Mouse (Mus musculus) neural tube, embryonic 11.5 days (tissue): Measurements from ENCODE around the gene Pgam5. TPM values are rescaled to one million over a fixed set of nuclear protein-coding genes. Genes with fewer than 3 reads are reported as not detected.

Source experiments
- ATAC-seq: fragments of 200-750 bp; cut with Nextera tagmentation; 2 replicates; pipeline ENCODE4 v1.8.0; 2017; ENCODE audit warnings: moderate number of reproducible peaks, mild to moderate bottlenecking, moderate TSS enrichment, moderate library complexity; ENCODE audit not compliant: insufficient read depth, low FRiP score, low TSS enrichment
- DNase-seq: peaks from one replicate; pipeline ENCODE4 v3.0.0-alpha.2; 2015; ENCODE audit warnings: low spot score
- H3K27ac ChIP-seq: fragments of 300-500 bp; sonication (generic); 2 replicates; pipeline ENCODE4 v1.5.1; 2014; ENCODE audit warnings: low read depth, mild to moderate bottlenecking, low read length
- H3K27me3 ChIP-seq: fragments of 300-500 bp; sonication (generic); 2 replicates; pipeline ENCODE4 v1.6.1; 2014; ENCODE audit warnings: mild to moderate bottlenecking, low read length, mixed read lengths; ENCODE audit not compliant: control insufficient read depth, insufficient read depth
- H3K36me3 ChIP-seq: fragments of 300-500 bp; sonication (generic); 2 replicates; pipeline ENCODE4 v1.6.1; 2014; ENCODE audit warnings: mild to moderate bottlenecking, low read length, moderate library complexity, mixed read lengths; ENCODE audit not compliant: control insufficient read depth, insufficient read depth
- H3K4me1 ChIP-seq: fragments of 300-500 bp; sonication (generic); 2 replicates; pipeline ENCODE4 v1.6.1; 2014; ENCODE audit warnings: low read length, mixed read lengths; ENCODE audit not compliant: control insufficient read depth, insufficient read depth
- H3K4me2 ChIP-seq: fragments of 300-500 bp; sonication (generic); 2 replicates; pipeline ENCODE4 v1.6.1; 2014; ENCODE audit warnings: low read depth, mild to moderate bottlenecking, moderate library complexity
- H3K4me3 ChIP-seq: fragments of 300-500 bp; sonication (generic); 2 replicates; pipeline ENCODE4 v1.5.1; 2014; ENCODE audit warnings: low read depth, low read length
- H3K9ac ChIP-seq: fragments of 300-500 bp; sonication (generic); 2 replicates; pipeline ENCODE4 v1.6.1; 2014; ENCODE audit warnings: mild to moderate bottlenecking, low read length
- H3K9me3 ChIP-seq: fragments of 300-500 bp; sonication (generic); 2 replicates; pipeline ENCODE4 v1.6.1; 2016; ENCODE audit warnings: low read length; ENCODE audit not compliant: control insufficient read depth
- WGBS: fragments of 180-500 bp; shearing (Covaris S2); extraction: QIAGEN DNeasy Blood & Tissue Kit; methylation state at CpG from one replicate; pipeline ENCODE4 v1.1.7; 2014; 5-methylcytosine and 5-hydroxymethylcytosine counted together
- polyA plus RNA-seq: library from polyadenylated mRNA; unstranded; fragments of >200 nt; fragmentation: Nextera tagmentation; extraction: Ambion mirVana; gene quantifications from 2 replicates; pipeline ENCODE4 v1.2.1, GENCODE M21; 2014

The Pgam5 gene
- polyA plus RNA-seq, 1 experiment from 2014 or later = 106 TPM

DNA sequence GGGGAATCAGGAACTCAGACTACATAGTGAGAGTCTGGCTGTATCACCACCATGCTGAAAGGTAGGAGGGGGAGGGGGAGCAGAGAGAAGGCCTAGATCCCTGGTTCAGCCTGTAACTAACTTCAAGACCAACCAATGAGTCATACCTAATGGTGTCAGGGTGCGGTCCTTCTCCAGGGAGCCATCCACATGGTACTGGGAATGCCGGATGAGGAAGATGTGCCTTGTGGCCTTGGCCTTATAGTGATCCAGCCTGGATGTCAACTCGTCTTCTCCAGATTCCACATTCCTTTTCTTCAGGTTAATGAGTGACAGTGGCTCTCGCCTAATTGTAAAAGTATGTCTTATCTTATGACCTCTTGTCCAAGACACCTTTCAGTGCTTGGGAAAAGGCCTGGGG is 2.8 kb downstream of the Pgam5 start:
- H3K9ac ChIP-seq = no peak overlapping the region
- no peak overlapping the region for H3K4me2 ChIP-seq
- H3K36me3 ChIP-seq = peaks cover 12% of the 10 kb centered on the region
- H3K4me3 ChIP-seq = no peak overlapping the region
- H3K4me1 ChIP-seq = peaks cover 5% of the 10 kb centered on the region
- H3K27me3 ChIP-seq = no peaks in the 10 kb centered on the region
- no peak overlapping the region for H3K27ac ChIP-seq
- no peak for DNase-seq
- no peaks in the 10 kb centered on the region for H3K9me3 ChIP-seq
- WGBS = 91% methylated on average over 4 of the region's 4 CpGs
- no peak for ATAC-seq

DNA sequence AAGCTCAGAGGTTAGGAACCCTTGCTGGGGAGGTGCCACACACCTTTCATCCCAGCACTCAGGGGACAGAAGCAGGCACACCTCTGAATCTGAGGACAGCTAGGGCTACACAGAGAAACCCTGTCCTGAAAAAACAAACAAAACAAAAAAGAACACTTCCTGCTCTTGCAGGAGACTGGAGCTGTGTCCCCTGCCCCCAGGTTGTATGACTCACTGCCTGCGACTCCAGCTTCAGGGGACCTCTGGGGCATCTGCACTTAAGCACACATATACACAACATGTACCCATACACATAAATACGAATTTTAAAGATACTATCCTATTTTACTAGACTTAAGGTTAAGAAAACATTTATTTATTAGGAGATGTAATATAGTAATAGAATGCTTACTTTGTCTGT is 25.6 kb downstream of the Pgam5 start:
- Histone ChIP-seq H3K27ac (no peak overlapping the region), H3K4me2 (no peak overlapping the region), H3K36me3 (peaks cover 21% of the 10 kb centered on the region), H3K4me1 (no peaks in the 10 kb centered on the region), H3K9ac (no peak overlapping the region), H3K27me3 (no peaks in the 10 kb centered on the region), H3K9me3 (no peaks in the 10 kb centered on the region), H3K4me3 (no peak overlapping the region)
- ATAC-seq (no peak), DNase-seq (no peak)
- 87% methylated on average over 2 of the region's 2 CpGs for WGBS

DNA sequence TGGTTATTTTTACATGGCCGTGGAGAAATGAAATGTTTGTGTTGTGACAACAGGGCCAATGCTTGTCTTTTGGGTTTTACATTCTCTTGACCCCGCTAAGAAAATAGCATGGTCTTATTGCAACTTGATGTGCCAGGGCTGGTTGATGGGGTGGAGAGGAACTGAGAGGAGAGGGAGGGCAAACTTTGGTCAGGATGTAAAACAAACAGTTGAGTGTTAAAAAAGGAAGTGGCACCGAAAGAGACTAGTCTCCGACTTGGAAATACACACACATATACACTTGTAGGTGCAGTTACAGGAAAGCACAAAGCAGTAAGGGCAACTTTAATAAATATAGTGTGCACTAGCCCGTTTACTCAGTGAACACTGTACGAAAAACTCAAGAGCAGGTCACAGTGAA is 37.4 kb downstream of the Pgam5 start:
- Histone ChIP-seq H3K27ac (no peak overlapping the region), H3K4me3 (no peak overlapping the region), H3K27me3 (no peaks in the 10 kb centered on the region), H3K9me3 (no peaks in the 10 kb centered on the region), H3K4me2 (no peak overlapping the region), H3K4me1 (peaks cover 4% of the 10 kb centered on the region; the same call in 1 of the 2 replicates), H3K9ac (no peak overlapping the region), H3K36me3 (no peaks in the 10 kb centered on the region)
- WGBS = 94% methylated on average over 6 of the region's 6 CpGs
- ATAC-seq (no peak), DNase-seq (no peak)

DNA sequence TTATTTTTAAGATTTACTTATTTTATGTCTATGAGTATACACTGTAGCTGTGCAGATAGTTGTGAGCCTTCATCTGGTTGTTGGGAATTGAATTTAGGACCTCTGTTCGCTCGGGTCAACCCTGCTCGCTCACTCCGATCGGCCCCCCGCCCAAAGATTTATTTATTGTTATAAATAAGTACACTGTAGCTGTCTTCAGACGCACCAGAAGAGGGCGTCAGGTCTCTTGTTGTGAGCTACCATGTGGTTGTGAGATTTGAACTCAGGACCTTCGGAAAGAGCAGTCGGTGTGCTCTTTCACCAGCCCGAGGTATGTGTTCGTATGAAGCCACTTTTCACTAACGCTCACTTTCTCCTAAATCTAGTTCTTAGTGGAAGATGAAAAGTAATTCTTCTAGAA is 38.1 kb downstream of the Pgam5 start:
- DNase-seq (peak; percentile 17), ATAC-seq (no peak)
- Histone ChIP-seq H3K36me3 (no peaks in the 10 kb centered on the region), H3K4me3 (peak overlapping the region; percentile 93), H3K27ac (no peak overlapping the region; the same call in 1 of the 2 replicates), H3K9ac (peak overlapping the region; percentile 92), H3K9me3 (no peaks in the 10 kb centered on the region), H3K4me2 (peak overlapping the region; percentile 70), H3K27me3 (no peaks in the 10 kb centered on the region), H3K4me1 (peaks cover 4% of the 10 kb centered on the region; the same call in 1 of the 2 replicates)
- 49% methylated on average over 13 of the region's 13 CpGs for WGBS

DNA sequence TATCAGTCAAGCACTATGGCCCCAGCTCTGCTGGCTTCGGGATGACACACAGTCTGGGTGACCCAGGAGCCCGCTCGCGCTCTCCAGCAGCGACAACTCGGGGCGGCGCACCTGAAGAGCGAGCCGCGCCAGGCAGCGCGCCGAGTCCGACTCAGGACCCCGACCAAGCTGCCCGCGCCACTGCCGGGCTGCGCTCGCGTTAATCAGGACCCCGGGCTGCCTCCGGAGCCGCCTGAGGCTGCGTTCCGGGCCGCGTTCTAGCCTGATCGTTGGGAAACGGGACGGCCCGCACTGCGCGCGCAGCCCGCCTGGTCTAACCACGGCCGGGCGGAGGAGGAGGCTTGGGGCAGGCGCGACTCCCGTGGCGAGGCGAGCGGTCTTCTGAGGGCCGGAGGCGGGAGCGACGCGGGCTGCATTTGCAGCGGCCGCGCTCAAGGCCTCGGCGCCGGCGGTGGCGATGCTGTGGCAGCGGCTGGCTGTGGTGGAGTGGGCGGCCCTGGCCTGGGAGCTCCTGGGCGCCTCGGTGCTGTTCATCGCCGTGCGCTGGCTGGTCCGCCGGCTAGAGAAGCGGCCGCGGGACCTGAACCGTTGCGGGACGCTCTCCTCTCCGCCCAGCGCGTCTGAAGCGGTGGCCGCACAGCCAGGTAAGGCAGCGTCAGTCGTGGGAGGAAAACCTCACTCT is 38.8 kb downstream of the Pgam5 start, which contains the start of gene Ankle2:
Gene Ankle2, plus strand, starts transcription at position 225 of the 682 bp plus-strand sequence.
- Histone ChIP-seq H3K27ac (peak within 1 kb of the TSS; percentile 87), H3K27me3 (no peaks in the 10 kb centered on the region), H3K9ac (peak within 1 kb of the TSS; percentile 92), H3K4me1 (peaks cover 4% of the 10 kb centered on the region; the same call in 1 of the 2 replicates), H3K4me3 (peak within 1 kb of the TSS; percentile 93), H3K4me2 (peak within 1 kb of the TSS; percentile 70), H3K9me3 (no peaks in the 10 kb centered on the region), H3K36me3 (no peaks in the 10 kb centered on the region)
- peak; percentile 95 for DNase-seq
- 0% methylated on average over 76 of the region's 81 CpGs for WGBS
- ATAC-seq = peak; percentile 96

DNA sequence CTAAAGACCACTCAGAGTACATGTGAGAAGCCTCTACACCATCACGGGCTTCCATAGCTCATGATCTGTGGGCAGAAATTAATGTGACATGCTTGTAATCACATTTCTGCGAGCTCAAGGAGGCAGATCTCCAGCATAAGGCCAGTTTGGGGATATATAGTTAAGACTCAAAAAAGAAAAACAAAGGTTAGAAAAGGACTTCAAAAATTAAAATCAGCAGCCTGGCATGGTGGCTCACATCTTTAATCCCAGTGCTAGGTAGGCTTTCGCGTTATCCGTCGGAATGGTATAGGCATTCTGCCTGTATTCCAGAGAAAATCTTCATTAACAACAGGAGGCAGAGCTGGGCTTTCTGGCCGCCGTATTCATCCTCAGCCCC is 39.3 kb downstream of the Pgam5 start:
- Histone ChIP-seq H3K9me3 (no peaks in the 10 kb centered on the region), H3K27me3 (no peaks in the 10 kb centered on the region), H3K27ac (peak overlapping the region; percentile 87), H3K36me3 (no peaks in the 10 kb centered on the region), H3K4me1 (peaks cover 4% of the 10 kb centered on the region; the same call in 1 of the 2 replicates), H3K4me2 (peak overlapping the region; percentile 70), H3K9ac (peak overlapping the region; percentile 92), H3K4me3 (peak overlapping the region; percentile 93)
- WGBS = 11% methylated on average over 8 of the region's 8 CpGs
- no peak for ATAC-seq
- DNase-seq = no peak

DNA sequence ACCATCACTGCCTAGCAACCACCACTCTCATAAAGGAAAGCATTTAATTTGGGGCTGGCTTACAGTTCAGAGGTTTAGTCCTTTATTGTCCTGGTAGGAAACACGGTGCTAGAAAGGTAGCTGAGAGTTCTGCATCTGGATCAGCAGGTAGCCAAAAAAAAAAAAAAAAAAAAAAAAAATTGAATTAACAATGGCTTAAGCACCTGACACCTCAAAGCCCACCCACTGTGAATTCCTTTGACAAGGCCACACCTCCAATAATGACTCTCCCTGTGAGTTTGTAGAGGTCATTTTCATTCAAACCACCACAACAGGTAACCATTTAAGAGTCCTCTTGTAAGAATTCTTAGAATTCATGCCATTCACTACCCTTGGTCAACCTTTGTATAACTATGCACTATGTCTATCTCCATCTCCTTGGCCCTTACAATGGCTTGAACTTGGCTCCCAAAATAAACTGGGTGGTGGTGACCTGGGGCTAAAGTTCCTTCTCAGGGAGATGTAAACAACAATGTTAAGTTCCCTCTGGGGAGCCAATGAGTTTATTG is 42.3 kb downstream of the Pgam5 start:
- WGBS = 14% methylated on average over 1 of the region's 1 CpGs
- Histone ChIP-seq H3K27me3 (no peaks in the 10 kb centered on the region), H3K9ac (no peak overlapping the region), H3K4me2 (no peak overlapping the region), H3K27ac (no peak overlapping the region), H3K4me1 (peaks cover 4% of the 10 kb centered on the region; the same call in 1 of the 2 replicates), H3K4me3 (no peak overlapping the region), H3K9me3 (no peaks in the 10 kb centered on the region), H3K36me3 (no peaks in the 10 kb centered on the region)
- no peak for DNase-seq
- no peak for ATAC-seq

DNA sequence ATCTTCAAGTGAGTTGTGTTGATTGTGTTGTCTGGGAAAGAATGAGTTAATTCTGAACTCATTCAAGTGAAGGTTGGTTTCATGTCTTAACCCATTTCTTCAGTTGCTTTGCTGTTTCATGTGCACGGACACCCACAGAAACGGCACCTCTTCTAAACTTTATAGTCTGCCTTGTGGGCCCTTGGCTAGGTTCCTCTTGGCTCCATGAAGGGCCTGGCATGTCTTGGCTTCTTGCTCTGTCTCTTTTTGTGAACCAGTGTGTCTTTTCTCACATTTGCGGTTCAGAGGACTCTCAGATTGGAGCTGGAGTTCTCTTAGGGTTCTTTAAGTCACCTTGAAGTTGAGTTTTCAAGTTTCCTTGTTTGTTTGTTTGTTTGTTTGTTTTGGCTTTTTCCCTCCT is 44.7 kb downstream of the Pgam5 start:
- Histone ChIP-seq H3K36me3 (peaks cover 2% of the 10 kb centered on the region; the same call in 1 of the 2 replicates), H3K27ac (no peak overlapping the region), H3K9ac (no peak overlapping the region), H3K4me1 (peaks cover 1% of the 10 kb centered on the region; the same call in 1 of the 2 replicates), H3K4me3 (no peak overlapping the region), H3K9me3 (no peaks in the 10 kb centered on the region), H3K27me3 (no peaks in the 10 kb centered on the region), H3K4me2 (no peak overlapping the region)
- DNase-seq (no peak), ATAC-seq (no peak)
- WGBS = 88% methylated on average over 3 of the region's 3 CpGs

DNA sequence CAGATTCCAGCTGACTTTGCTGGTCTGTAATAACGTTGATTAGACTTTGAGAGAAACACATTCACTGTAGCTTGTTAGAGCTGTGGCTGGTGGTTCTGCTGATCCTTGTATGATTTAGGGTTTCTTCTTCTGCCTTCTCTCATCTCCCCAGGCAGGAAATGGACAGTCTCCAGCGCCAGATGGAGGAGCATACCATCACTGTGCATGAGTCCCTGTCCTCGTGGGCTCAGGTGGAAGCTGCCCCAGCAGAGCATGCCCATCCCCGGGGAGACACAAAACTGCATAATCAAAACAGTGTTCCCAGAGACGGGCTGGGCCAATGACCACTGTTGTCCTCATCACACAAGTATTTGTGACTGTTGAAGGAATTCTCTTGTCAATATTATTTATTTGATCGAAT is 47.0 kb downstream of the Pgam5 start:
- no peak overlapping the region for H3K9ac ChIP-seq
- H3K4me3 ChIP-seq = no peak overlapping the region
- no peaks in the 10 kb centered on the region for H3K27me3 ChIP-seq
- no peaks in the 10 kb centered on the region for H3K4me1 ChIP-seq
- ATAC-seq (no peak), DNase-seq (no peak)
- 86% methylated on average over 6 of the region's 6 CpGs for WGBS
- no peaks in the 10 kb centered on the region for H3K9me3 ChIP-seq
- H3K36me3 ChIP-seq = peaks cover 2% of the 10 kb centered on the region
- no peak overlapping the region for H3K4me2 ChIP-seq
- no peak overlapping the region for H3K27ac ChIP-seq
